Mouse (Mus musculus): ENCODE data around the gene Tenm3. TPM values are rescaled to one million over a fixed set of nuclear protein-coding genes. Genes with fewer than 3 reads are reported as not detected.

Gene Tenm3
- polyA plus RNA-seq, 1 experiment from 2014 or later = 16.4 TPM

- H3K4me3 ChIP-seq (replicated peaks) = no peak overlapping the region
- H3K9ac ChIP-seq = no peak overlapping the region
- H3K4me2 ChIP-seq (replicated peaks) = no peak overlapping the region
- H3K4me1 ChIP-seq (replicated peaks) = no peaks in the 10 kb centered on the region; the same call in 1 of the 2 replicates
- H3K36me3 ChIP-seq = no peaks in the 10 kb centered on the region
- no peak overlapping the region for H3K27ac ChIP-seq
- 85% methylated on average over 14 of the region's 14 CpGs for WGBS
- ATAC-seq = no peak
- no peaks in the 10 kb centered on the region for H3K27me3 ChIP-seq (replicated peaks)
- H3K9me3 ChIP-seq = no peaks in the 10 kb centered on the region
These were observed 247.4 kb downstream of the Tenm3 start for GRCm38 (mm10) chr8:48596332-48596731.

GRCm38 (mm10) chr8:48591818-48592217 is 251.9 kb downstream of the Tenm3 start:
- no peak overlapping the region for H3K4me2 ChIP-seq (replicated peaks)
- H3K4me3 ChIP-seq (replicated peaks) = no peak overlapping the region
- no peaks in the 10 kb centered on the region for H3K36me3 ChIP-seq
- ATAC-seq = no peak
- no peak overlapping the region for H3K9ac ChIP-seq
- H3K27ac ChIP-seq = no peak overlapping the region
- no peaks in the 10 kb centered on the region for H3K9me3 ChIP-seq
- WGBS = 20% methylated on average over 5 of the region's 5 CpGs
- peaks cover 2% of the 10 kb centered on the region; the same call in 1 of the 2 replicates for H3K4me1 ChIP-seq (replicated peaks)
- H3K27me3 ChIP-seq (replicated peaks) = no peaks in the 10 kb centered on the region

- Histone ChIP-seq H3K9me3 (no peaks in the 10 kb centered on the region), H3K4me3 (replicated peaks) (no peak overlapping the region), H3K4me1 (replicated peaks) (no peaks in the 10 kb centered on the region), H3K4me2 (replicated peaks) (no peak overlapping the region), H3K9ac (no peak overlapping the region), H3K36me3 (no peaks in the 10 kb centered on the region), H3K27ac (no peak overlapping the region), H3K27me3 (replicated peaks) (no peaks in the 10 kb centered on the region)
- whole genome bisulfite sequencing = 24% methylated on average over 6 of the region's 6 CpGs
- ATAC-seq = no peak
These were observed 264.0 kb downstream of the Tenm3 start for GRCm38 (mm10) chr8:48579732-48580131.

GRCm38 (mm10) chr8:48579144-48579543 is 264.6 kb downstream of the Tenm3 start:
- no peaks in the 10 kb centered on the region for H3K27me3 ChIP-seq (replicated peaks)
- no peak for ATAC-seq
- no peaks in the 10 kb centered on the region for H3K36me3 ChIP-seq
- no peak overlapping the region for H3K4me2 ChIP-seq (replicated peaks)
- no peaks in the 10 kb centered on the region for H3K4me1 ChIP-seq (replicated peaks)
- no peak overlapping the region for H3K9ac ChIP-seq
- 25% methylated on average over 8 of the region's 8 CpGs for WGBS
- H3K4me3 ChIP-seq (replicated peaks) = no peak overlapping the region
- no peaks in the 10 kb centered on the region for H3K9me3 ChIP-seq
- H3K27ac ChIP-seq = no peak overlapping the region

- H3K4me2 ChIP-seq (replicated peaks) = no peak overlapping the region
- no peak overlapping the region for H3K9ac ChIP-seq
- H3K36me3 ChIP-seq = no peaks in the 10 kb centered on the region
- H3K4me1 ChIP-seq (replicated peaks) = peaks cover 6% of the 10 kb centered on the region; the same call in 1 of the 2 replicates
- no peak overlapping the region for H3K27ac ChIP-seq
- no peaks in the 10 kb centered on the region for H3K9me3 ChIP-seq
- H3K4me3 ChIP-seq (replicated peaks) = no peak overlapping the region
- peak; percentile 41 for ATAC-seq
- WGBS = 55% methylated on average over 1 of the region's 1 CpGs
- H3K27me3 ChIP-seq (replicated peaks) = no peaks in the 10 kb centered on the region
These were observed 270.8 kb downstream of the Tenm3 start for GRCm38 (mm10) chr8:48572941-48573340.

- Histone ChIP-seq H3K27ac (no peak overlapping the region), H3K9me3 (no peaks in the 10 kb centered on the region), H3K9ac (no peak overlapping the region), H3K36me3 (no peaks in the 10 kb centered on the region), H3K4me2 (replicated peaks) (no peak overlapping the region), H3K4me3 (replicated peaks) (no peak overlapping the region), H3K27me3 (replicated peaks) (no peaks in the 10 kb centered on the region), H3K4me1 (replicated peaks) (peaks cover 8% of the 10 kb centered on the region; the same call in 1 of the 2 replicates)
- WGBS = 93% methylated on average over 2 of the region's 2 CpGs
- no peak for ATAC-seq
These were observed 271.4 kb downstream of the Tenm3 start for GRCm38 (mm10) chr8:48572345-48572744.

GRCm38 (mm10) chr8:48568608-48569007 is 275.1 kb downstream of the Tenm3 start:
- Histone ChIP-seq H3K9ac (no peak overlapping the region), H3K9me3 (no peaks in the 10 kb centered on the region), H3K4me2 (replicated peaks) (no peak overlapping the region), H3K27me3 (replicated peaks) (no peaks in the 10 kb centered on the region), H3K36me3 (no peaks in the 10 kb centered on the region), H3K4me3 (replicated peaks) (no peak overlapping the region), H3K4me1 (replicated peaks) (peaks cover 8% of the 10 kb centered on the region; the same call in 1 of the 2 replicates), H3K27ac (no peak overlapping the region)
- ATAC-seq = no peak
- WGBS = 44% methylated on average over 4 of the region's 4 CpGs

- Histone ChIP-seq H3K27me3 (replicated peaks) (no peaks in the 10 kb centered on the region), H3K36me3 (no peaks in the 10 kb centered on the region), H3K4me3 (replicated peaks) (no peak overlapping the region), H3K9ac (no peak overlapping the region), H3K9me3 (no peaks in the 10 kb centered on the region), H3K27ac (no peak overlapping the region), H3K4me2 (replicated peaks) (no peak overlapping the region), H3K4me1 (replicated peaks) (peaks cover 8% of the 10 kb centered on the region; the same call in 1 of the 2 replicates)
- WGBS = 60% methylated on average over 10 of the region's 10 CpGs
- no peak for ATAC-seq
These were observed 275.7 kb downstream of the Tenm3 start for GRCm38 (mm10) chr8:48567929-48568607.

GRCm38 (mm10) chr8:48560227-48560626 is 283.5 kb downstream of the Tenm3 start:
- 55% methylated on average over 9 of the region's 9 CpGs for whole genome bisulfite sequencing
- H3K4me2 ChIP-seq (replicated peaks) = no peak overlapping the region
- ATAC-seq = no peak

GRCm38 (mm10) chr8:48555546-48556141 is 288.1 kb downstream of the Tenm3 start:
- under 1% methylated on average over 55 of the region's 55 CpGs for WGBS

More at GRCm38 (mm10) chr8:48560227-48560626, 283.5 kb downstream of the Tenm3 start:
- H3K4me3 ChIP-seq (replicated peaks) = no peak overlapping the region
- no peak overlapping the region for H3K27ac ChIP-seq
- no peaks in the 10 kb centered on the region for H3K36me3 ChIP-seq
- no peaks in the 10 kb centered on the region for H3K4me1 ChIP-seq (replicated peaks)
- H3K9ac ChIP-seq = no peak overlapping the region
- H3K27me3 ChIP-seq (replicated peaks) = no peaks in the 10 kb centered on the region
- no peaks in the 10 kb centered on the region for H3K9me3 ChIP-seq

GRCm38 (mm10) chr8:48554762-48555545 is 288.8 kb downstream of the Tenm3 start:
- peak overlapping the region; percentile 64 for H3K9ac ChIP-seq
- H3K4me2 ChIP-seq (replicated peaks) = peak overlapping the region; percentile 93
- H3K9me3 ChIP-seq = no peaks in the 10 kb centered on the region
- peak overlapping the region; percentile 92 for H3K27ac ChIP-seq
- under 1% methylated on average over 84 of the region's 86 CpGs for WGBS
- peak overlapping the region; percentile 85 for H3K4me3 ChIP-seq (replicated peaks)
- no peaks in the 10 kb centered on the region for H3K27me3 ChIP-seq (replicated peaks)
- ATAC-seq = peak; percentile 97
- H3K4me1 ChIP-seq (replicated peaks) = peaks cover 4% of the 10 kb centered on the region; the same call in 1 of the 2 replicates
- no peaks in the 10 kb centered on the region for H3K36me3 ChIP-seq

More at GRCm38 (mm10) chr8:48555546-48556141, 288.1 kb downstream of the Tenm3 start:
- peak overlapping the region; percentile 93 for H3K4me2 ChIP-seq (replicated peaks)
- peak overlapping the region; percentile 64 for H3K9ac ChIP-seq
- no peaks in the 10 kb centered on the region for H3K4me1 ChIP-seq (replicated peaks)
- ATAC-seq = peak; percentile 87
- no peaks in the 10 kb centered on the region for H3K27me3 ChIP-seq (replicated peaks)
- H3K27ac ChIP-seq = peak overlapping the region; percentile 92
- H3K9me3 ChIP-seq = no peaks in the 10 kb centered on the region
- H3K4me3 ChIP-seq (replicated peaks) = peak overlapping the region; percentile 85
- no peaks in the 10 kb centered on the region for H3K36me3 ChIP-seq

GRCm38 (mm10) chr8:48553791-48554288 is 289.9 kb downstream of the Tenm3 start:
- Histone ChIP-seq H3K9ac (peak overlapping the region; percentile 64; the same call in 1 of the 2 replicates), H3K27me3 (replicated peaks) (no peaks in the 10 kb centered on the region), H3K27ac (no peak overlapping the region), H3K4me1 (replicated peaks) (peaks cover 4% of the 10 kb centered on the region; the same call in 1 of the 2 replicates), H3K4me2 (replicated peaks) (peak overlapping the region; percentile 93), H3K9me3 (no peaks in the 10 kb centered on the region), H3K36me3 (no peaks in the 10 kb centered on the region), H3K4me3 (replicated peaks) (peak overlapping the region; percentile 85)
- 3% methylated on average over 9 of the region's 9 CpGs for WGBS
- ATAC-seq = no peak

Measured in intestine, embryonic 15.5 days (tissue).